Mouse (Mus musculus) neural tube, embryonic 11.5 days (tissue): ENCODE measurements around the gene Cdkal1. TPM values are rescaled to one million over a fixed set of nuclear protein-coding genes. Genes with fewer than 3 reads are reported as not detected.

ENCODE experiments used
- ATAC-seq: fragments of 200-750 bp; cut with Nextera tagmentation; 2 replicates; pipeline ENCODE4 v1.8.0; 2017; ENCODE audit warnings: moderate number of reproducible peaks, mild to moderate bottlenecking, moderate TSS enrichment, moderate library complexity; ENCODE audit not compliant: insufficient read depth, low FRiP score, low TSS enrichment
- DNase-seq: peaks from one replicate; pipeline ENCODE4 v3.0.0-alpha.2; 2015; ENCODE audit warnings: low spot score
- H3K27ac ChIP-seq: fragments of 300-500 bp; sonication (generic); 2 replicates; pipeline ENCODE4 v1.5.1; 2014; ENCODE audit warnings: low read depth, mild to moderate bottlenecking, low read length
- H3K27me3 ChIP-seq: fragments of 300-500 bp; sonication (generic); 2 replicates; pipeline ENCODE4 v1.6.1; 2014; ENCODE audit warnings: mild to moderate bottlenecking, low read length, mixed read lengths; ENCODE audit not compliant: control insufficient read depth, insufficient read depth
- H3K36me3 ChIP-seq: fragments of 300-500 bp; sonication (generic); 2 replicates; pipeline ENCODE4 v1.6.1; 2014; ENCODE audit warnings: mild to moderate bottlenecking, low read length, moderate library complexity, mixed read lengths; ENCODE audit not compliant: control insufficient read depth, insufficient read depth
- H3K4me1 ChIP-seq: fragments of 300-500 bp; sonication (generic); 2 replicates; pipeline ENCODE4 v1.6.1; 2014; ENCODE audit warnings: low read length, mixed read lengths; ENCODE audit not compliant: control insufficient read depth, insufficient read depth
- H3K4me2 ChIP-seq: fragments of 300-500 bp; sonication (generic); 2 replicates; pipeline ENCODE4 v1.6.1; 2014; ENCODE audit warnings: low read depth, mild to moderate bottlenecking, moderate library complexity
- H3K4me3 ChIP-seq: fragments of 300-500 bp; sonication (generic); 2 replicates; pipeline ENCODE4 v1.5.1; 2014; ENCODE audit warnings: low read depth, low read length
- H3K9ac ChIP-seq: fragments of 300-500 bp; sonication (generic); 2 replicates; pipeline ENCODE4 v1.6.1; 2014; ENCODE audit warnings: mild to moderate bottlenecking, low read length
- H3K9me3 ChIP-seq: fragments of 300-500 bp; sonication (generic); 2 replicates; pipeline ENCODE4 v1.6.1; 2016; ENCODE audit warnings: low read length; ENCODE audit not compliant: control insufficient read depth
- WGBS: fragments of 180-500 bp; shearing (Covaris S2); extraction: QIAGEN DNeasy Blood & Tissue Kit; methylation state at CpG from one replicate; pipeline ENCODE4 v1.1.7; 2014; 5-methylcytosine and 5-hydroxymethylcytosine counted together
- polyA plus RNA-seq: library from polyadenylated mRNA; unstranded; fragments of >200 nt; fragmentation: Nextera tagmentation; extraction: Ambion mirVana; gene quantifications from 2 replicates; pipeline ENCODE4 v1.2.1, GENCODE M21; 2014

Gene Cdkal1
- polyA plus RNA-seq, 1 experiment from 2014 or later, result 27.5 TPM

- H3K27ac ChIP-seq, result no peak overlapping the region
- no peaks in the 10 kb centered on the region for H3K4me1 ChIP-seq
- no peaks in the 10 kb centered on the region for H3K36me3 ChIP-seq
- no peaks in the 10 kb centered on the region for H3K27me3 ChIP-seq
- DNase-seq (no peak), ATAC-seq (no peak)
- no peak overlapping the region for H3K4me3 ChIP-seq
- no peaks in the 10 kb centered on the region for H3K9me3 ChIP-seq
- WGBS, result 67% methylated on average over 2 of the region's 2 CpGs
- H3K4me2 ChIP-seq, result no peak overlapping the region
- no peak overlapping the region for H3K9ac ChIP-seq
Measured at GRCm38 (mm10) chr13:29549761-29550160, 305.7 kb downstream of the Cdkal1 start.

DNA sequence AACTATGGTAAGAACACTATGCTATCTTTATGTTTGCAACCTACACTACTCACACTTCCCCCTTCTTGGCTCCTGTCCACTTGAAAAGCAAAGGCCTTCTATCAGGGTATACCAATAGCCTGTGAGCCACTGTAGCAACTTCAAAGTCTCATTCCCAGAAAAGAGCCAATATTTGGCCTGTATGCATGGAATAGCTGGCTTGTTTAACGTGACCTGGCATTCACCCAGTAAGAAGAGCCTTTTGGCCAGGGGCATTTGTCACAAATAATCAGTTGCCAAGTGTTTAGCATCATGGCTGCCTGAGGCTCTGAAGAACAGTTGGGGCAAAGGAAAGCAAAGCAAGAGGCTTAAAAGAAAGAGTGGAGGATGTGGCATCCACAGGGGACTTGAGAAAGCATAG is 317.6 kb downstream of the Cdkal1 start:
- DNase-seq (no peak), ATAC-seq (no peak)
- Histone ChIP-seq H3K4me2 (no peak overlapping the region), H3K9me3 (no peaks in the 10 kb centered on the region), H3K4me1 (no peaks in the 10 kb centered on the region), H3K27ac (no peak overlapping the region), H3K36me3 (no peaks in the 10 kb centered on the region), H3K4me3 (no peak overlapping the region), H3K9ac (no peak overlapping the region), H3K27me3 (no peaks in the 10 kb centered on the region)
- 65% methylated on average over 1 of the region's 1 CpGs for WGBS

DNA sequence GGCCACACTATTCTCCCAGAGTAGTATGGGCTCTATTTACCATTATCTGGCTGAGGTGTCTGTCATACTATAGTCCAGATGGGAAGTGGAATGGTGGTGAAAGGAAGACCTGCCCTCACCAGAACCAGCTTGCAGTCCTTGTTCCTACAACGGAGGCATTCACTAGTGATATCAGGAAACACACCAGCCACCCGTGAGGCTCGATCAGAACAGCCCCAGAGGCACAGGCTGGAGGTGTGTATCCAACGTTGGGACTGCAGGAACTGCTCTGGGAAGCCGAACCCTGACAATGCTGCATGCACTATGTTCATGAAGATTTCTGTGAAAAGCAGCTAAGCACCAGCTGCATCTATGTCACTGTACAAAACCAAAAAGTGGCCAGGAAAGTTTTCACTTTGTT is 321.9 kb downstream of the Cdkal1 start:
- Histone ChIP-seq H3K9me3 (no peaks in the 10 kb centered on the region), H3K9ac (no peak overlapping the region), H3K4me3 (no peak overlapping the region), H3K27ac (no peak overlapping the region), H3K27me3 (no peaks in the 10 kb centered on the region), H3K4me2 (no peak overlapping the region), H3K36me3 (no peaks in the 10 kb centered on the region), H3K4me1 (no peaks in the 10 kb centered on the region)
- DNase-seq (no peak), ATAC-seq (no peak)
- WGBS, result 85% methylated on average over 5 of the region's 5 CpGs

GRCm38 (mm10) chr13:29528344-29528743 is 327.1 kb downstream of the Cdkal1 start:
- Histone ChIP-seq H3K9ac (no peak overlapping the region), H3K4me2 (no peak overlapping the region), H3K27me3 (no peaks in the 10 kb centered on the region), H3K4me3 (no peak overlapping the region), H3K27ac (no peak overlapping the region), H3K4me1 (no peaks in the 10 kb centered on the region), H3K9me3 (no peaks in the 10 kb centered on the region), H3K36me3 (no peaks in the 10 kb centered on the region)
- no peak for ATAC-seq
- 85% methylated on average over 5 of the region's 5 CpGs for WGBS
- no peak for DNase-seq

- ATAC-seq (no peak), DNase-seq (no peak)
- no peaks in the 10 kb centered on the region for H3K9me3 ChIP-seq
- H3K27ac ChIP-seq, result no peak overlapping the region
- WGBS, result 93% methylated on average over 4 of the region's 4 CpGs
- H3K27me3 ChIP-seq, result no peaks in the 10 kb centered on the region
- H3K36me3 ChIP-seq, result no peaks in the 10 kb centered on the region
- no peak overlapping the region for H3K9ac ChIP-seq
- no peak overlapping the region for H3K4me2 ChIP-seq
- no peak overlapping the region for H3K4me3 ChIP-seq
- H3K4me1 ChIP-seq, result no peaks in the 10 kb centered on the region
Measured at GRCm38 (mm10) chr13:29521321-29521720, 334.2 kb downstream of the Cdkal1 start.

DNA sequence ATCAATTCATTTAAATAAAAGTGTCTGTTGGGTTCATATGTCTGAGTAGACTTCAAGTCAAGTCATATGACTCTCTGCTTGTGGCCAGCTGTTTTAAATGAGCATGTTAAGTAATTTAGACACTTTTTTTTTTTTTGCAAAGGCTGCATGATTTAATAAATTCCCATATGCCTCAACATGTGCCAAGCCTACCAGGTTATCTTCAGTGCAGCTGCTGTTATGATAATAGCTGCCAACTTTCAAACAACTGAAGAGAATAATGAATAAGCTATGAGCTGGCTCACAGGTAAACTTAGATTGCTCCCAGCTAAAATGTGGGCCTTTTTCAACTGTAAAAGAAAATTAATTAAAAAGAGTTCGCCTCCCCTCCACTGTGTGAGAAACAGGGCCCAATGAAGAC is 341.4 kb downstream of the Cdkal1 start:
- DNase-seq (no peak), ATAC-seq (no peak)
- Histone ChIP-seq H3K36me3 (no peaks in the 10 kb centered on the region), H3K9me3 (no peaks in the 10 kb centered on the region), H3K27ac (no peak overlapping the region), H3K9ac (no peak overlapping the region), H3K4me2 (no peak overlapping the region), H3K4me3 (no peak overlapping the region), H3K4me1 (no peaks in the 10 kb centered on the region), H3K27me3 (no peaks in the 10 kb centered on the region)
- 87% methylated on average over 1 of the region's 1 CpGs for WGBS

DNA sequence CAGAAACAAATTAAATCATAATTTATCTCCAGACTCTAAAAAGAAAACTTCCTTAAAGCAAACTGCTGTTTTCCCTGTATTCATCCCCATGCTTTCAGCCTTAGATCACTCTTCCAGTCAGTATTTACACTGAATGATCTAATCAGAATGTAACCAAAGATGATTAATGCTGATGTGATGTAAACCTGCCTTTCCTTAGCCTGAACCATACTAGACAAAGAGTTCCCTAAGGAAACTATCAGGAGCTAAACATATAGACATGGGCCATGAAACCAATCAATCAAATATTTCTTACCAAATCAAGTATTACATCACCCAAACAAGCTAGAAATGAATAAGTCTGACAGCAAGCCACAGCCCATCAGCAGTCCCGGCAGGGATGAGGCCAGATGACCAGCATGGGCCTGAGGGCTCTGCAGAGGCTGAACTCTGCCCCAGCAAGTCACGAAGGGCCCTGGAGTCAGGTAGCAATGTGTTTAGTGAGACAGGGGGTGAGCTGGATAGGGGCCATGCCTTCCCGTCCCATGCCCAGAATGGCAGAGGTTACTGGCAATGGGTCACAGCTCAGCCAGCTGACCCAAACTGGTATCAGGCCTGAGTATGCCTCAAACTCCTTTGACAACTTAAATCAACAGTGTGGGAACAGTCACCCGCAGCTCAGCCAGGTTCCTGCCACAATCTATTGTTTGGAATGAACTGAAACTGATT is 350.5 kb downstream of the Cdkal1 start:
- no peak for ATAC-seq
- WGBS, result 74% methylated on average over 4 of the region's 4 CpGs
- no peak overlapping the region for H3K9ac ChIP-seq
- H3K4me1 ChIP-seq, result no peaks in the 10 kb centered on the region
- H3K27ac ChIP-seq, result no peak overlapping the region
- no peaks in the 10 kb centered on the region for H3K27me3 ChIP-seq
- DNase-seq, result no peak
- H3K4me2 ChIP-seq, result no peak overlapping the region
- H3K36me3 ChIP-seq, result no peaks in the 10 kb centered on the region
- H3K9me3 ChIP-seq, result no peaks in the 10 kb centered on the region
- no peak overlapping the region for H3K4me3 ChIP-seq

- Histone ChIP-seq H3K4me1 (no peaks in the 10 kb centered on the region), H3K27me3 (no peaks in the 10 kb centered on the region), H3K4me3 (no peak overlapping the region), H3K27ac (no peak overlapping the region), H3K9me3 (no peaks in the 10 kb centered on the region), H3K9ac (no peak overlapping the region), H3K36me3 (no peaks in the 10 kb centered on the region), H3K4me2 (no peak overlapping the region)
- DNase-seq, result no peak
- 75% methylated on average over 6 of the region's 6 CpGs for WGBS
- no peak for ATAC-seq
Measured at GRCm38 (mm10) chr13:29503147-29504044, 352.1 kb downstream of the Cdkal1 start.
